Comparison of ENCODE assay signal across 7 mouse cellular contexts in genomic region chr12:73046607-73047180, GRCm38 (mm10). TPM values are rescaled to one million over a fixed set of nuclear protein-coding genes. Genes with fewer than 3 reads are reported as not detected.
DNase-seq lines count a peak whose midpoint lies in the region; ATAC-seq and TF ChIP-seq lines count a peak whose summit lies in the region.

No protein-coding gene starts in this region.

- no peak for TF ChIP-seq CTCF in G1E (IDR thresholded peaks at IDR 0.05; ENCODE audit: low read depth, low read length)

- peak overlapping the region; percentile 51 for H3K4me2 ChIP-seq in hindbrain, embryonic 12.5 days (replicated peaks)
- peak overlapping the region; percentile 81 for H3K4me2 ChIP-seq in limb, embryonic 15.5 days
- peak overlapping the region; percentile 46 for H3K4me2 ChIP-seq in midbrain, embryonic 15.5 days

- H3K4me1 ChIP-seq in G1E (ENCODE audit: insufficient read depth, low read depth, low read length), result peaks cover 34% of the 10 kb centered on the region
- peaks cover 13% of the 10 kb centered on the region for H3K4me1 ChIP-seq in hindbrain, embryonic 12.5 days
- peaks cover 37% of the 10 kb centered on the region for H3K4me1 ChIP-seq in limb, embryonic 15.5 days
- peaks cover 18% of the 10 kb centered on the region for H3K4me1 ChIP-seq in midbrain, embryonic 15.5 days

- 0% methylated on average over 38 of the region's 38 CpGs for WGBS in hindbrain, embryonic 12.5 days
- under 1% methylated on average over 38 of the region's 38 CpGs for WGBS in limb, embryonic 15.5 days
- under 1% methylated on average over 38 of the region's 38 CpGs for WGBS in midbrain, embryonic 15.5 days

- H3K36me3 ChIP-seq in G1E (replicated peaks), result no peaks in the 10 kb centered on the region
- no peaks in the 10 kb centered on the region for H3K36me3 ChIP-seq in hindbrain, embryonic 12.5 days
- H3K36me3 ChIP-seq in limb, embryonic 15.5 days, result no peaks in the 10 kb centered on the region
- H3K36me3 ChIP-seq in midbrain, embryonic 15.5 days (replicated peaks), result no peaks in the 10 kb centered on the region

- H3K27ac ChIP-seq in hindbrain, embryonic 12.5 days, result peak overlapping the region; percentile 78; the same call in 1 of the 2 replicates
- H3K27ac ChIP-seq in limb, embryonic 15.5 days, result peak overlapping the region; percentile 86
- H3K27ac ChIP-seq in midbrain, embryonic 15.5 days, result no peak overlapping the region

- H3K9ac ChIP-seq in hindbrain, embryonic 12.5 days, result peak overlapping the region; percentile 72
- peak overlapping the region; percentile 60 for H3K9ac ChIP-seq in limb, embryonic 15.5 days
- H3K9ac ChIP-seq in midbrain, embryonic 15.5 days, result no peak overlapping the region

- peak; percentile 67 for ATAC-seq in G1E (ENCODE audit: extremely low read depth, insufficient number of reproducible peaks, low FRiP score, poor library complexity, severe bottlenecking)
- ATAC-seq in hindbrain, embryonic 12.5 days (ENCODE audit: low FRiP score), result peak; percentile 80
- peak; percentile 86 for ATAC-seq in limb, embryonic 15.5 days (ENCODE audit: insufficient number of reproducible peaks, low FRiP score, low TSS enrichment, low read depth)
- ATAC-seq in midbrain, embryonic 15.5 days (replicated peaks), result peak; percentile 64

- peaks cover 84% of the 10 kb centered on the region for H3K27me3 ChIP-seq in G1E (ENCODE audit: insufficient read depth, low read length)
- H3K27me3 ChIP-seq in hindbrain, embryonic 12.5 days, result peaks cover 87% of the 10 kb centered on the region
- H3K27me3 ChIP-seq in limb, embryonic 15.5 days, result peaks cover 80% of the 10 kb centered on the region
- H3K27me3 ChIP-seq in midbrain, embryonic 15.5 days (replicated peaks), result peaks cover 90% of the 10 kb centered on the region

- peak; percentile 62 for DNase-seq in G1E (ENCODE audit: low spot score)
- DNase-seq in adrenal gland, postnatal 25 days, result peak; percentile 82
- peak; percentile 88 for DNase-seq in forelimb bud, embryonic 11.5 days (ENCODE audit: low read depth, low spot score)
- peak; percentile 67 for DNase-seq in testis, postnatal 14 days (ENCODE audit: low spot score)

- H3K9me3 ChIP-seq in G1E (replicated peaks), result peaks cover 17% of the 10 kb centered on the region
- H3K9me3 ChIP-seq in hindbrain, embryonic 12.5 days (replicated peaks), result no peaks in the 10 kb centered on the region
- H3K9me3 ChIP-seq in limb, embryonic 15.5 days, result no peaks in the 10 kb centered on the region
- no peaks in the 10 kb centered on the region for H3K9me3 ChIP-seq in midbrain, embryonic 15.5 days

- H3K4me3 ChIP-seq in G1E (ENCODE audit: low read depth, low read length), result peak overlapping the region; percentile 70
- peak overlapping the region; percentile 43 for H3K4me3 ChIP-seq in hindbrain, embryonic 12.5 days
- H3K4me3 ChIP-seq in limb, embryonic 15.5 days, result peak overlapping the region; percentile 64
- H3K4me3 ChIP-seq in midbrain, embryonic 15.5 days, result peak overlapping the region; percentile 25

RNA-seq across cellular contexts. Expression of gene Six1, which starts 7.0 kb away (rescaled TPM):
- total RNA-seq in G1E (2014; fragmentation: Nextera tagmentation), result 1.9 and 3.8 TPM in 2 replicates
- 2.0 and 2.9 TPM in 2 replicates for total RNA-seq in G1E (2017)
- polyA plus RNA-seq in G1E (2012), result 2.2 and 2.5 TPM in 2 replicates
- total RNA-seq in adrenal gland, postnatal 25 days (2021), result 1.6 and 4.2 TPM in 2 replicates
- polyA plus RNA-seq in hindbrain, embryonic 12.5 days (2016; fragmentation: Nextera tagmentation; extraction: Ambion mirVana), result 36.0 and 36.9 TPM in 2 replicates
- 28.2 and 34.3 TPM in 2 replicates for polyA plus RNA-seq in limb, embryonic 15.5 days (2015; fragmentation: Nextera tagmentation; extraction: Ambion mirVana)
- polyA plus RNA-seq in midbrain, embryonic 15.5 days (2015; fragmentation: Nextera tagmentation; extraction: Ambion mirVana), result 0.82 and 1.3 TPM in 2 replicates
